Mouse (Mus musculus): Measurements from ENCODE around the gene Osbpl10. TPM values are rescaled to one million over a fixed set of nuclear protein-coding genes. Genes with fewer than 3 reads are reported as not detected.
"Not testable (repeated sequence)": the region's sequence is repeated elsewhere in the genome, so short reads cannot be mapped to it uniquely, and the experiment has no call there.

Gene Osbpl10
- polyA plus RNA-seq, 1 experiment from 2014 or later: 2.6 TPM

DNA sequence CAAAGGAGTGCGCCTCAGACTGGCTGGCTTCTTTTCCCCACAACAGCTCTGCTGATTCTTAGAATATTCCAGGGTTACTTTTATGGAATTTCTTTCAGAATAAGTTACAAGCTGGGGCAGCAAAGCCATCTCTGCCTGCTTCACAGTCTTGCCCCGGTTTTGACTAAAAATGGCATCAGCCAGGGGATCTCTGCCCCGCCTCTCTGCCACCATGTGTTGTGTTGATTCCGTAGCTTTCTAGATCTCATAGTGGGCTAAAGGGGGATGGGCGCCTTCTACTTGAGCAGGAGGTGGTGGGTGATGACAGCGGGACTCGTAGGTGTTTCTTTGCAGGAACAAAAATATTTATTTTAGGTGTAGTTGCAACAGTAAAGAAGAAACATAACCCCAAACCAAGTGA is 29.8 kb downstream of the Osbpl10 start:
- H3K36me3 ChIP-seq (ENCODE audit: control insufficient read depth, insufficient read depth, low read length): no peaks in the 10 kb centered on the region
- peaks cover 12% of the 10 kb centered on the region; the same call in 1 of the 2 replicates for H3K4me1 ChIP-seq (ENCODE audit: control insufficient read depth, insufficient read depth, low read length)
- no peaks in the 10 kb centered on the region for H3K27me3 ChIP-seq (ENCODE audit: control insufficient read depth, insufficient read depth, low read length)
- no peak overlapping the region for H3K4me3 ChIP-seq (ENCODE audit: low read length)
- H3K9ac ChIP-seq (ENCODE audit: low read depth, low read length): no peak overlapping the region
- 0 out of 2 replicates have a peak overlapping the region, but pooled peaks have one; percentile 37 for H3K27ac ChIP-seq (ENCODE audit: low read depth, low read length)
- H3K9me3 ChIP-seq (ENCODE audit: control insufficient read depth, low read length): peaks cover 7% of the 10 kb centered on the region
- no peak for ATAC-seq (ENCODE audit: low FRiP score, low TSS enrichment)
- 74% methylated on average over 7 of the region's 7 CpGs for WGBS
- H3K4me2 ChIP-seq (replicated peaks; ENCODE audit: low read depth, low read length): no peak overlapping the region

DNA sequence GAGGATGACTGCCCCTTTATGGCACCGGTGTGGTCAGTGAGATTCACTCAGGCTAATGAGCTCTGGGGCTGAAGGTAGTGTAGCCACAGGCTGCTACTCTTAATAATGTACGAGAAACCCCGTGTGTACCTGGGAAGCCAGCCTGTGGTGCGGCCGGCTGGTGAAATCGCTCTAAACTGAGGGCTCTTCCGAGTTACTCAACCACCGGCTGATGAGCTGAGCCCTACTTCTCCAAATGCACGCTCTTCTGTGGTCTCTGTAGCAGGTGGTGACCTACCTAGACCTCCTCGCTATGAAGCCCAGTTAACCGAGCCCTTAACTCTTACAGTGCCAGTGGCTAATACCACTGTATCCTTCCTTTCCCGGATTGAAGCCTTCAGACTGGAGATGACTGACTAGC is 34.0 kb downstream of the Osbpl10 start:
- peaks cover 14% of the 10 kb centered on the region for H3K9me3 ChIP-seq (ENCODE audit: control insufficient read depth, low read length)
- H3K4me2 ChIP-seq (replicated peaks; ENCODE audit: low read depth, low read length): no peak overlapping the region
- no peaks in the 10 kb centered on the region for H3K36me3 ChIP-seq (ENCODE audit: control insufficient read depth, insufficient read depth, low read length)
- H3K9ac ChIP-seq (ENCODE audit: low read depth, low read length): no peak overlapping the region
- H3K4me1 ChIP-seq (ENCODE audit: control insufficient read depth, insufficient read depth, low read length): 0 out of 2 replicates have a peak, but pooled peaks cover 4% of the 10 kb centered on the region
- WGBS: 36% methylated on average over 12 of the region's 12 CpGs
- no peak for ATAC-seq (ENCODE audit: low FRiP score, low TSS enrichment)
- H3K27me3 ChIP-seq (ENCODE audit: control insufficient read depth, insufficient read depth, low read length): no peaks in the 10 kb centered on the region
- no peak overlapping the region for H3K4me3 ChIP-seq (ENCODE audit: low read length)
- no peak overlapping the region for H3K27ac ChIP-seq (ENCODE audit: low read depth, low read length)

DNA sequence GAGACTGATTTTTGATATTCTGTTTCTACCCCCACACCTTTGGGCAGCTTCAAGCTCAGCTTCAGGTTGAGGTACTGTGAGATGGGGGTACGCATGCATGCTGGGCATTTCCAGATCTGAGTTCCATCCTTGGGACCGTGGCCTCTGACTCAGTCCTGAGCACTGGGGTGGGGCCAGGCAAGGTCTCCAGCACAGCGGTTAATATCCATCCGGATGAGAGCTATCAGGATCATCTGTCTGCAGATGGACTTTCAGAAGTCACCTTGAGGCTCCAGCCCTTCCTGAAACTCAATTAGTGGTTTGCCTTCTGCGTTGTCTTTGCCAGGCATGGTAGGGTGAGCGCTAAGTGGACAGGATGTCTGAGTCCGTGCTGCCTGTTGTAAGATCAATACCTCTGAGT is 41.8 kb downstream of the Osbpl10 start:
- no peak overlapping the region for H3K4me2 ChIP-seq (replicated peaks; ENCODE audit: low read depth, low read length)
- H3K27ac ChIP-seq (ENCODE audit: low read depth, low read length): no peak overlapping the region
- no peaks in the 10 kb centered on the region for H3K27me3 ChIP-seq (ENCODE audit: control insufficient read depth, insufficient read depth, low read length)
- no peak overlapping the region for H3K9ac ChIP-seq (ENCODE audit: low read depth, low read length)
- no peak for ATAC-seq (ENCODE audit: low FRiP score, low TSS enrichment)
- peaks cover 6% of the 10 kb centered on the region; the same call in 1 of the 2 replicates for H3K9me3 ChIP-seq (ENCODE audit: control insufficient read depth, low read length)
- H3K36me3 ChIP-seq (ENCODE audit: control insufficient read depth, insufficient read depth, low read length): no peaks in the 10 kb centered on the region
- 66% methylated on average over 7 of the region's 7 CpGs for WGBS
- no peaks in the 10 kb centered on the region for H3K4me1 ChIP-seq (ENCODE audit: control insufficient read depth, insufficient read depth, low read length)
- H3K4me3 ChIP-seq (ENCODE audit: low read length): no peak overlapping the region

DNA sequence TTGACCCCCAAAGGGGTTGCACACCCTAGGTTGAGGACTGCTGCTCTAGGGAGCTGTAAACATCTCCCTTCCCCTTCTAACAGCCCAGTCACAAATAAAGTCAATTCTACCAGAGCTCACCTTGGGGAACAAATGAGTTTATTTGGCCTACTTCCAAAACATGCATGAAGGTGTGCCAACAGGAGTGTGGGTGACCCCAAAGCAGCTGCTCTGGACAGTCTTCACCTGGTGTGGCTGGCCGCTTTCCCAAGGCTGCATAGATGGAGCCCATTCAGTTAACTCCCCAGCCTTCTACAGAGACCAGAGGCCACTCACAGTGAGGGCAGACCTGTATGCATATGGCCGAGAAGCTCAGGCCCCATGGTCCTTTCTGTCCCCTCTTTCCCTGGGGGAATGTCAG is 43.0 kb downstream of the Osbpl10 start:
- Histone ChIP-seq H3K4me1 (ENCODE audit: control insufficient read depth, insufficient read depth, low read length) (no peaks in the 10 kb centered on the region), H3K4me2 (replicated peaks; ENCODE audit: low read depth, low read length) (no peak overlapping the region), H3K4me3 (ENCODE audit: low read length) (no peak overlapping the region), H3K27ac (ENCODE audit: low read depth, low read length) (no peak overlapping the region), H3K9ac (ENCODE audit: low read depth, low read length) (no peak overlapping the region), H3K27me3 (ENCODE audit: control insufficient read depth, insufficient read depth, low read length) (no peaks in the 10 kb centered on the region), H3K36me3 (ENCODE audit: control insufficient read depth, insufficient read depth, low read length) (no peaks in the 10 kb centered on the region), H3K9me3 (ENCODE audit: control insufficient read depth, low read length) (no peaks in the 10 kb centered on the region; the same call in 1 of the 2 replicates)
- no peak; the same call in 1 of the 2 replicates for ATAC-seq (ENCODE audit: low FRiP score, low TSS enrichment)
- WGBS: 92% methylated on average over 2 of the region's 2 CpGs

DNA sequence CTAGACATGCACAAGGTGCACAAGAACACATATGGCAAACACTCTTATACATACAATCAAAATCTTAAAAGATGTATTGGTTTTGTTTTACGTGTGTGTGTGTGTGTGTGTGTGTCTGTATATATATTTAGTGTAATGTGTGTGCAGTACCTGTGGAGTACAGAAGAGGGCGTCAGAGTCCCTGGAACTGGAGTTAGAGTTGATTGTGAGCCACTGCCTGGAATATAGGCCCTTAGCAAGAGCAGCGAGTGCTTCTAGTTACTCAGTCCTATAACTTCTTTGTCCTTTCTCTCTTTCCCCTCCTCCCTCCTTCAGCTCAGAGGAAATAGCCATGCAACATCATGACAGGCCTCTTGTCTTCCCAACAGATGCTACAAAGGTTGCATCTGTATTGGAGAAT is 44.8 kb downstream of the Osbpl10 start:
- Histone ChIP-seq H3K9ac (ENCODE audit: low read depth, low read length) (no peak overlapping the region), H3K4me2 (replicated peaks; ENCODE audit: low read depth, low read length) (no peak overlapping the region), H3K4me1 (ENCODE audit: control insufficient read depth, insufficient read depth, low read length) (no peaks in the 10 kb centered on the region), H3K9me3 (ENCODE audit: control insufficient read depth, low read length) (no peaks in the 10 kb centered on the region; the same call in 1 of the 2 replicates), H3K4me3 (ENCODE audit: low read length) (no peak overlapping the region), H3K27me3 (ENCODE audit: control insufficient read depth, insufficient read depth, low read length) (no peaks in the 10 kb centered on the region), H3K36me3 (ENCODE audit: control insufficient read depth, insufficient read depth, low read length) (no peaks in the 10 kb centered on the region), H3K27ac (ENCODE audit: low read depth, low read length) (no peak overlapping the region)
- WGBS: 84% methylated on average over 3 of the region's 3 CpGs
- ATAC-seq (ENCODE audit: low FRiP score, low TSS enrichment): no peak

DNA sequence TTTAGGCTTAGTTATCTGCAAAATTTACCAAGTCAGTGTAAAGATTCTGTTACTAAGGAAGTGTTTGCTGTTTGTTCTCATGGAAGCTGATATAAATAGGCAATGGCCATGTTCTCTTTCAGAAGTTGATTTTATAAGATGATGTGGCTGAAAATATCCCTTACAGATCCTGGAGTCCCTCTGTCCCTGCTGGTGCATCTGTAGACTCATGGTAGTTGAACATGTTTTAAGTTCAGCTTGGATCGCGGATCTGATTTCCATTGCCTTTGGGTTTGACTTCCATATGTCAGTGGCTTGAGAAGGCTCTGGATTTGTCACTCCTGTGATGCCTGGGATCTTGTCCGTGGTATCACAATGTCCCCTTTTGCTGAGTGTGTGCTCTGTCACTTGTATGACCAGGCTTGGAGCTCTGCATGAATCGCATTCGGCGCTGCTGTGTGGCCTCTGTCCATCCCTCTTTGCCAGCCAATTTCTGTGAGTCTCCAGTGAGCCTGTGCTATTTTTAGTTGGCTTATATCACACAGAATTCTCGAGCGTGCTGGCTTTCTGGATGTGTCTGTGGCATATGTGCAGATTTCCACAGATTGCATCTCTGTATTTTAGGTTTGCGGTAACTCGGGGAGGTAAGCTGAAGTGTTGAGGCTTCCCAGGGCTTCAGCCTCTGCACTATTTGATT is 45.5 kb downstream of the Osbpl10 start:
- Histone ChIP-seq H3K27ac (ENCODE audit: low read depth, low read length) (no peak overlapping the region), H3K4me3 (ENCODE audit: low read length) (no peak overlapping the region), H3K4me2 (replicated peaks; ENCODE audit: low read depth, low read length) (no peak overlapping the region), H3K9me3 (ENCODE audit: control insufficient read depth, low read length) (no peaks in the 10 kb centered on the region; the same call in 1 of the 2 replicates), H3K9ac (ENCODE audit: low read depth, low read length) (no peak overlapping the region), H3K4me1 (ENCODE audit: control insufficient read depth, insufficient read depth, low read length) (no peaks in the 10 kb centered on the region), H3K36me3 (ENCODE audit: control insufficient read depth, insufficient read depth, low read length) (no peaks in the 10 kb centered on the region), H3K27me3 (ENCODE audit: control insufficient read depth, insufficient read depth, low read length) (no peaks in the 10 kb centered on the region)
- 90% methylated on average over 10 of the region's 10 CpGs for WGBS
- ATAC-seq (ENCODE audit: low FRiP score, low TSS enrichment): no peak

DNA sequence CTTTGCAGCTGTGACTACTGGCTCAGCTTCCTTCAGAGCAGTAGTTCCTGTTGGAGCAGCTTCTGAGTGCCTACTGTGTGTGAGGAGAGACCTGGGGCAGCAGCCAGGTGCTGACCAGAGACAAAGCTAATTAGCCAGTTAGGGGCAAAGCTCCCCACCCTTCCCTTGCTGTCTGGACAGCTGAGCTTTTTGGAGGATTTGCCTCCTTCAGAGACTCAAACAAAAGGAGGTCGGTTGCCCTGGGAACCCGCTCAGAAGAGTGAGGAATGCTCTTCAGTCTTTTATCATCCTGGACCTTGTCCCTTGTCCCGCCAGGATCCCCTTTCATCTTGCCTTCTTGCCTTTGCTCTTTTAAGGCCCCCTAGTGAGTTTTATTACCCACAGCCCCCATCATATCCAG is 50.9 kb downstream of the Osbpl10 start:
- H3K36me3 ChIP-seq (ENCODE audit: control insufficient read depth, insufficient read depth, low read length): no peaks in the 10 kb centered on the region
- no peak overlapping the region for H3K4me3 ChIP-seq (ENCODE audit: low read length)
- WGBS: 14% methylated on average over 3 of the region's 3 CpGs
- H3K9ac ChIP-seq (ENCODE audit: low read depth, low read length): no peak overlapping the region
- H3K4me1 ChIP-seq (ENCODE audit: control insufficient read depth, insufficient read depth, low read length): 0 out of 2 replicates have a peak, but pooled peaks cover 6% of the 10 kb centered on the region
- no peak overlapping the region for H3K4me2 ChIP-seq (replicated peaks; ENCODE audit: low read depth, low read length)
- H3K27me3 ChIP-seq (ENCODE audit: control insufficient read depth, insufficient read depth, low read length): no peaks in the 10 kb centered on the region
- H3K27ac ChIP-seq (ENCODE audit: low read depth, low read length): no peak overlapping the region
- H3K9me3 ChIP-seq (ENCODE audit: control insufficient read depth, low read length): no peaks in the 10 kb centered on the region; the same call in 1 of the 2 replicates
- no peak for ATAC-seq (ENCODE audit: low FRiP score, low TSS enrichment)

DNA sequence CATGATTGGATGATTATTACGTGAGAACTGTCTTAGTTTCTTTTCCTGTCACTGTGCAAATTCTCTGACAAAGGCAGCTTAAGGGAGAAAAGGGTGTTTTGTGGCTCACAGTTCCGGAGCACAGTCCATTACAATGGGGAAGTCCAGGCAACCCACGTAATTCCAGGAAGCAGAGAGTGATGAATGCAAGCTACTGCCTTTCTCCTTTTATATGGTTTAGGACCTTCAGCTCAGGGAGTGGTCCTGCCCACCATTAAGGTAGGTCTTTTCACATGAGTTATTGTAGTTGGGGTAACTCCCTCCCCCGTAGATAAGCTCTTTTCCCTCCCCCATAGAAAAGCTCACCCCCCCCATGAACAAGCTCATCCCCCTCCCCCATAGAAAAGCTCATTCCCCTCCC is 52.2 kb downstream of the Osbpl10 start:
- H3K27me3 ChIP-seq (ENCODE audit: control insufficient read depth, insufficient read depth, low read length): no peaks in the 10 kb centered on the region
- no peak overlapping the region for H3K4me2 ChIP-seq (replicated peaks; ENCODE audit: low read depth, low read length)
- no peak overlapping the region for H3K4me3 ChIP-seq (ENCODE audit: low read length)
- 73% methylated on average over 4 of the region's 4 CpGs for WGBS
- no peak for ATAC-seq (ENCODE audit: low FRiP score, low TSS enrichment)
- 0 out of 2 replicates have a peak, but pooled peaks cover 6% of the 10 kb centered on the region for H3K4me1 ChIP-seq (ENCODE audit: control insufficient read depth, insufficient read depth, low read length)
- H3K9ac ChIP-seq (ENCODE audit: low read depth, low read length): no peak overlapping the region
- no peak overlapping the region for H3K27ac ChIP-seq (ENCODE audit: low read depth, low read length)
- no peaks in the 10 kb centered on the region; the same call in 1 of the 2 replicates for H3K9me3 ChIP-seq (ENCODE audit: control insufficient read depth, low read length)
- H3K36me3 ChIP-seq (ENCODE audit: control insufficient read depth, insufficient read depth, low read length): no peaks in the 10 kb centered on the region

DNA sequence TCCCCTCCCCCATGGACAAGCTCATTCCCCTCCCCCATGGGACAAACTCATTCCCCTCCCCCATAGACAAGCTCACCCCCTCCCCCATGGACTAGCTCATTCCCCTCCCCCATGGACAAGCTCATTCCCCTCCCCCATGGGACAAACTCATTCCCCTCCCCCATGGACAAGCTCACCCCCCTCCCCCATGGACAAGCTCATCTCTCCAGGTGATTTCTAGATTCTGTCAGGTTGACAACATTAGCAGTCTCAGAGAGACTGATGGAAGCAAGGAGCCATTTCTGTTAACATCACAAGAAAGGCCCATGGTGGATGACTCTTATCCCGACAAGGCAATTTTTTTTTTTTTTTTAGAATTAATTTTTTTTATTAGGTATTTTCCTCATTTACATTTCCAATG is 52.7 kb downstream of the Osbpl10 start:
- not testable (repeated sequence) for ATAC-seq (ENCODE audit: low FRiP score, low TSS enrichment); H3K4me2 ChIP-seq (replicated peaks; ENCODE audit: low read depth, low read length); H3K27me3 ChIP-seq (ENCODE audit: control insufficient read depth, insufficient read depth, low read length); H3K27ac ChIP-seq (ENCODE audit: low read depth, low read length); H3K9ac ChIP-seq (ENCODE audit: low read depth, low read length); H3K4me1 ChIP-seq (ENCODE audit: control insufficient read depth, insufficient read depth, low read length); H3K4me3 ChIP-seq (ENCODE audit: low read length); H3K36me3 ChIP-seq (ENCODE audit: control insufficient read depth, insufficient read depth, low read length); H3K9me3 ChIP-seq (ENCODE audit: control insufficient read depth, low read length)
- 100% methylated on average over 1 of the region's 1 CpGs for WGBS

Measured in kidney, embryonic 14.5 days (tissue).